Mouse (Mus musculus) hindbrain, embryonic 12.5 days (tissue): ENCODE measurements around the gene Gab1. TPM values are rescaled to one million over a fixed set of nuclear protein-coding genes. Genes with fewer than 3 reads are reported as not detected.
"Not testable (repeated sequence)": the region's sequence is repeated elsewhere in the genome, so short reads cannot be mapped to it uniquely, and the experiment has no call there.

Experiments
- ATAC-seq: fragments of 200-750 bp; cut with Nextera tagmentation; 2 replicates; pipeline ENCODE4 v1.8.0; 2017; ENCODE audit warnings: moderate TSS enrichment; ENCODE audit not compliant: low FRiP score
- H3K27ac ChIP-seq: fragments of 300-500 bp; sonication (generic); 2 replicates; pipeline ENCODE4 v1.5.1; 2016; ENCODE audit warnings: mild to moderate bottlenecking
- H3K27me3 ChIP-seq: fragments of 300-500 bp; sonication (generic); 2 replicates; pipeline ENCODE4 v1.6.1; 2016; ENCODE audit warnings: mild to moderate bottlenecking
- H3K36me3 ChIP-seq: fragments of 300-500 bp; sonication (generic); 2 replicates; pipeline ENCODE4 v1.6.1; 2016; ENCODE audit warnings: mild to moderate bottlenecking
- H3K4me1 ChIP-seq: fragments of 300-500 bp; sonication (generic); 2 replicates; pipeline ENCODE4 v1.6.1; 2016
- H3K4me2 ChIP-seq: fragments of 300-500 bp; sonication (generic); replicated peaks from 2 replicates; pipeline ENCODE4 v1.6.1; 2016; ENCODE audit warnings: mild to moderate bottlenecking
- H3K4me3 ChIP-seq: fragments of 300-500 bp; sonication (generic); 2 replicates; pipeline ENCODE4 v1.5.1; 2016; ENCODE audit warnings: mild to moderate bottlenecking
- H3K9ac ChIP-seq: fragments of 300-500 bp; sonication (generic); 2 replicates; pipeline ENCODE4 v1.6.1; 2016; ENCODE audit warnings: mild to moderate bottlenecking, moderate library complexity
- H3K9me3 ChIP-seq: fragments of 300-500 bp; sonication (generic); replicated peaks from 2 replicates; pipeline ENCODE4 v1.6.1; 2016; ENCODE audit warnings: mild to moderate bottlenecking
- WGBS: fragments of 180-500 bp; shearing (Covaris S2); methylation state at CpG from one replicate; pipeline ENCODE4 v1.1.7; 2016; 5-methylcytosine and 5-hydroxymethylcytosine counted together
- polyA plus RNA-seq: library from polyadenylated mRNA; unstranded; fragments of >200 nt; fragmentation: Nextera tagmentation; extraction: Ambion mirVana; gene quantifications from 2 replicates; pipeline ENCODE4 v1.2.1, GENCODE M21; 2016

Gene Gab1
- polyA plus RNA-seq, 1 experiment from 2014 or later = 21.3 TPM

DNA sequence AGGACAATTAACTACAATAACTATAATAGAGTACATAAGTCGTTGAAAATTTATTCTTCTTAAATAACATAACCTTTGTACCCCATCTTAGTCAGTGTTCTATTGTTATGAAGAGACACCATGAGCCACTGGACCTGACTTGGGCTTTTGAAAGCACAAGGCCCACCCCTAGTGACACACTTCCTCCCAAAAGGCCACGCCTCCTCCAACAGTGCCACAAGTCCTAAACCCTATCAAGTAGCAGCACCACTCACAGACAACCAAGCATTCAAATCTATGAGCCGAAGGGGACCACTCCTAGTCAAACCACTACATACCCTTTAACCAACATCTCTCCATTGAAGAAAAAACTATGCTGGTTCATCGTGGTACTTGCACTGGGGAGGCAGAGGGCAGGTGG is 131.2 kb downstream of the Gab1 start:
- no peak for ATAC-seq
- no peaks in the 10 kb centered on the region for H3K4me1 ChIP-seq
- 89% methylated on average over 4 of the region's 4 CpGs for whole genome bisulfite sequencing
- H3K36me3 ChIP-seq = no peaks in the 10 kb centered on the region
- H3K4me3 ChIP-seq = no peak overlapping the region
- H3K27me3 ChIP-seq = no peaks in the 10 kb centered on the region
- no peak overlapping the region for H3K27ac ChIP-seq
- no peaks in the 10 kb centered on the region for H3K9me3 ChIP-seq
- no peak overlapping the region for H3K9ac ChIP-seq
- H3K4me2 ChIP-seq = no peak overlapping the region

DNA sequence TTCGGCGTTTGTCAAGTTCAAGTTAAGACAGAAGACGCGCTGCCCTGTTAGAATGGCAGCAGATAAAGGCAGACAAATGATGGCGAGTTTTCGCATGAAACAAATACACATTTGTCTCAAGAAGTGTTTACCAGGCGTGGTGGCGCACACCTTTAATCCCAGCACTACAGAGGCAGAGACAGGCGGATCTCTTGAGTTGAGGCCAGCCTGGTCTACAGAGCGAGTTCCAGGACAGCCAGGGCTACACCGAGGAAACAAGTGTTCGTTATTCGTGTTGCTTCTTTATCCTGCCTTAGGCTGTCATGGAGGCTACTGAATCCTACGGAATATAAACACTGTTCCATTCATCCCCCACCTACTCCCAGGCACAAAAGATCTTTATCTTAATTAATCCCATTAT is 140.4 kb downstream of the Gab1 start:
- H3K27me3 ChIP-seq = no peaks in the 10 kb centered on the region
- peaks cover 10% of the 10 kb centered on the region for H3K36me3 ChIP-seq
- H3K4me1 ChIP-seq = peaks cover 5% of the 10 kb centered on the region
- H3K9ac ChIP-seq = peak overlapping the region; percentile 65
- H3K4me3 ChIP-seq = peak overlapping the region; percentile 78
- H3K4me2 ChIP-seq = peak overlapping the region; percentile 50
- ATAC-seq = peak; percentile 62
- H3K9me3 ChIP-seq = no peaks in the 10 kb centered on the region
- H3K27ac ChIP-seq = peak overlapping the region; percentile 91
- WGBS = 14% methylated on average over 14 of the region's 14 CpGs

GRCm38 (mm10) chr8:80739155-80739924 is 141.0 kb downstream of the Gab1 start, which contains the start of gene Smarca5:
Gene Smarca5, minus strand, starts transcription at chr8:80739497.
- Histone ChIP-seq H3K36me3 (peaks cover 13% of the 10 kb centered on the region), H3K4me2 (peak within 1 kb of the TSS; percentile 68), H3K27ac (peak within 1 kb of the TSS; percentile 98), H3K4me3 (peak within 1 kb of the TSS; percentile 78), H3K9ac (peak within 1 kb of the TSS; percentile 96)
- H3K27me3 ChIP-seq, H3K9me3 ChIP-seq, H3K4me1 ChIP-seq: not testable (repeated sequence)
- peak; percentile 95 for ATAC-seq
- WGBS = 3% methylated on average over 84 of the region's 91 CpGs

DNA sequence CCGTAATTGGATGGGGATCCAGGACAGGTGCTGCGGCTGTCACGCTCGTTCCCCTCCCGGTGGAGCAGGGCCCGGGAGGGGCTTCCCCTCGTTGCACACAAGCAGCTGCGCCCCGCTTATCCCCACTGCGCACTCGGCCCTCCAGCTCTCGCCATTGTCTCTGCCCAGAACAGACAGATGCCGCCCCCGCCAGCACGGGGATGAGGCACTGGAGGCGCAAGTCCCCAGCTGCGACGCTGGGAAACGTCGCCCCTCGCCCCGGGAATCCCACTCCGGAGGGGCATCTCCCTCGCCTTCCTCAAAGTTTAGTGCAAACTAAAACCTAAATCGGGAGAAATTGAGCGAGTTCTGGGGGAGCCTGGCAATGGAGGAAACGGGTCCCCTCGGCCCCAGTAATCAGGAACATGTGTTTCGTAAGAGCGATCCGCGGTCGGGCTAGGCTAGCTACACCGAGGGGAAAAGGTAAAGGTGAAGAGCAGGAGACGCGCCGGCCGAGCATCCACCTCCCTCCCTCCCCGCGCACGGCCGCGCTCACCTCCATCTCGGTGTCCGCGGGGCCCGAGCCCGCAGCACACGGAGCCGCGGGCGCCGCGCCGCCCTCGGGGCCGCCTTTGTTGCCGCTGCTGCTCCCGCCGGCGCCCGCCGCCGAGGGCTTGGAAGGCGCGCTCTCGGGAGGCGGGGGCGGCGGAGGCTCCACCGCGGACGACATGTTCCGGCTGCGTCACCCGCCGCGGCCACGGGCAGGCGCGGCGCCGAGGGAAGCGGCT is 141.7 kb downstream of the Gab1 start:
- Histone ChIP-seq H3K4me2 (peak overlapping the region; percentile 68), H3K9me3 (no peaks in the 10 kb centered on the region), H3K27me3 (no peaks in the 10 kb centered on the region), H3K36me3 (peaks cover 19% of the 10 kb centered on the region), H3K4me3 (peak overlapping the region; percentile 78), H3K9ac (peak overlapping the region; percentile 96), H3K4me1 (peaks cover 5% of the 10 kb centered on the region), H3K27ac (peak overlapping the region; percentile 98)
- peak; percentile 88 for ATAC-seq
- under 1% methylated on average over 81 of the region's 84 CpGs for WGBS

DNA sequence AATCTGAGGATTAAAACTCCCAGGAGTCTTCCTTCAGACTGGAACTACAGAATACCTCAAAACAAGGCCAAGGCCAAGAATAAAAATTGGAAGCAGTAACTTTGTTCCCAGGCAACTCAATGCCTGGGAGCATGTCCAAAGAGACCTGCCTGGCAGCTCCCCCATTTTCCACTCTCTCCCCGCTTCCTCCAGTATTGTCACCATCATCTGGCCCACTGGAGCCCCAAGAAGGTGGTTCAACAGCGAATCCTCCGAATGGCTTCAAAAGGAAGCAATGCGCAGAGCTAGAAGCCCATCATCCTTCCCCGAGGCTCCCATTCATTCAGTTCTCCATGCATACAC is 142.3 kb downstream of the Gab1 start:
- H3K4me2 ChIP-seq = peak overlapping the region; percentile 68
- H3K27me3 ChIP-seq = no peaks in the 10 kb centered on the region
- peak overlapping the region; percentile 96 for H3K9ac ChIP-seq
- H3K4me1 ChIP-seq = peaks cover 5% of the 10 kb centered on the region
- peaks cover 21% of the 10 kb centered on the region for H3K36me3 ChIP-seq
- no peaks in the 10 kb centered on the region for H3K9me3 ChIP-seq
- H3K4me3 ChIP-seq = peak overlapping the region; percentile 78
- peak overlapping the region; percentile 98 for H3K27ac ChIP-seq
- WGBS = 0% methylated on average over 5 of the region's 5 CpGs
- no peak for ATAC-seq

DNA sequence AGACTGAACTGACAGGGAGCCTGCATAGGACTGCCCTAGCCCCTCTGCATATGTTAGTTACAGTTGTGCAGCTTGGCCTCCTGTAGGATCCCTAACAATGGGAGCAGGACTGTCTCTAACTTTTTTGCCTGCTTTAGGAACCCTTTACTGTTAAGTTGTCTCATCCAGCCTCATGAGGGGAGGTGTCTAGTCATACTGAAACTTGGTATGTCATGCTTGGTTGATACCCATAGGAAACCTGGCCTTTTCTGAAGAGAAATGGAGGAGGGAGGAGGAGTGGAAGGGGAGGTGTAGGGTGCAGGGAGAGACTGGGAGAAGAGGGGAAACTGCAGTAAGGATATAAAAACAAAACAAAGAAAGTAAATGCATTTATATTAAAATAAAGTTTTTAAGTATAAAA is 148.0 kb downstream of the Gab1 start:
- Histone ChIP-seq H3K9ac (no peak overlapping the region), H3K9me3 (no peaks in the 10 kb centered on the region), H3K4me1 (no peaks in the 10 kb centered on the region; the same call in 1 of the 2 replicates), H3K36me3 (peaks cover 60% of the 10 kb centered on the region), H3K4me2 (no peak overlapping the region), H3K4me3 (no peak overlapping the region), H3K27ac (no peak overlapping the region), H3K27me3 (no peaks in the 10 kb centered on the region)
- no peak for ATAC-seq

DNA sequence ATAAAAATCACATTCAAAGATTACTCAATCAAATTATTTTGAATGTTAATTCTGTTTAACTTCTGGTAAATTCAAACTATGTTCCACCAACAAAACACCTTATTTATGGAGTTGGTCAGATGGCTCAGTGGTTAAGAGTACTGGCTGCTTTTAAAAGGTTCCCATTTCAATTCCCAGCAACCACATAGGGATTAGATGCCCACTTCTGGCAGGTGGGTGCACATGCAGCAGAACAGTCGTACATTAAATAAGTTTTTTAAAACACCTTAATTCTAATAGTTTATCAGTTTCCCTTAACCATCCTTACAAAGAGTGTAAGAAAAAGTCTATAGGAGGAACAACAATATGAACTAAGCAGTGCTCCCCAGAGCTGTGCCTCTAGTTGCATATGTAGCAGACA is 165.9 kb downstream of the Gab1 start:
- Histone ChIP-seq H3K4me2 (no peak overlapping the region), H3K9ac (no peak overlapping the region), H3K27me3 (no peaks in the 10 kb centered on the region), H3K4me3 (no peak overlapping the region), H3K36me3 (peaks cover 54% of the 10 kb centered on the region), H3K9me3 (0 out of 2 replicates have a peak, but pooled peaks cover 4% of the 10 kb centered on the region), H3K27ac (no peak overlapping the region), H3K4me1 (no peaks in the 10 kb centered on the region)
- no peak for ATAC-seq
- 77% methylated on average over 1 of the region's 1 CpGs for WGBS

Other genes with a start within 250 kb of the Gab1 start
- gene Smarca5, start 141.0 kb downstream of the Gab1 start, polyA plus RNA-seq = 144 and 154 TPM in 2 replicates
- gene Usp38, start 134.4 kb upstream of the Gab1 start, polyA plus RNA-seq = 28.2 and 29.5 TPM in 2 replicates